Mouse (Mus musculus) CH12.LX (cell line): ENCODE data around the gene Fbln5.

Experiments used
- CTCF ChIP-seq, 2 experiments: IDR thresholded peaks in 1 of 2; conservative IDR thresholded peaks in 1 of 2; 2 replicates each; pipeline ENCODE4 v1.5.1; 2011 to 2012; ENCODE audit warnings: low read depth in 2 of 2, low read length in 2 of 2, improper control_type of control experiment in 1 of 2, inconsistent platforms in 1 of 2, mild to moderate bottlenecking in 1 of 2, moderate library complexity in 1 of 2
- E2F4 ChIP-seq: IDR thresholded peaks from 2 replicates; pipeline ENCODE4 v1.6.1; 2011; ENCODE audit warnings: low read depth, low read length, improper control_type of control experiment; ENCODE audit not compliant: insufficient replicate concordance
- EP300 ChIP-seq: IDR thresholded peaks from 2 replicates; pipeline ENCODE4 v1.6.1; 2011; ENCODE audit warnings: low read length, improper control_type of control experiment
- MAFK ChIP-seq: IDR thresholded peaks from 2 replicates; pipeline ENCODE4 v1.6.1; 2011; ENCODE audit warnings: low read length, improper control_type of control experiment; ENCODE audit not compliant: insufficient replicate concordance
- MAX ChIP-seq: IDR thresholded peaks from 2 replicates; pipeline ENCODE4 v1.6.1; 2011; ENCODE audit warnings: low read length, improper control_type of control experiment
- MEF2A ChIP-seq: IDR thresholded peaks from 2 replicates; pipeline ENCODE4 v1.6.1; 2014; ENCODE audit warnings: low read depth, mild to moderate bottlenecking, inconsistent platforms, low read length, improper control_type of control experiment, borderline replicate concordance
- MXI1 ChIP-seq: IDR thresholded peaks from 2 replicates; pipeline ENCODE4 v1.6.1; 2011; ENCODE audit warnings: mild to moderate bottlenecking, low read depth, low read length, improper control_type of control experiment
- PAX5 ChIP-seq: IDR thresholded peaks from 2 replicates; pipeline ENCODE4 v1.6.1; 2012; ENCODE audit warnings: low read length, inconsistent platforms, mixed read lengths
- POLR2A ChIP-seq: IDR thresholded peaks from 2 replicates; pipeline ENCODE4 v1.6.1; 2011; ENCODE audit warnings: low read depth, mild to moderate bottlenecking, improper control_type of control experiment, low read length
- POLR2AphosphoS2 ChIP-seq: IDR thresholded peaks from 2 replicates; pipeline ENCODE4 v1.6.1; 2011; ENCODE audit warnings: low read depth, low read length, improper control_type of control experiment
- SIN3A ChIP-seq: IDR thresholded peaks from 2 replicates; pipeline ENCODE4 v1.6.1; 2012; ENCODE audit warnings: low read length, improper control_type of control experiment, inconsistent platforms
- TBP ChIP-seq: conservative IDR thresholded peaks from 2 replicates; pipeline ENCODE4 v1.6.1; 2011; ENCODE audit warnings: low read depth, low read length, improper control_type of control experiment

DNA sequence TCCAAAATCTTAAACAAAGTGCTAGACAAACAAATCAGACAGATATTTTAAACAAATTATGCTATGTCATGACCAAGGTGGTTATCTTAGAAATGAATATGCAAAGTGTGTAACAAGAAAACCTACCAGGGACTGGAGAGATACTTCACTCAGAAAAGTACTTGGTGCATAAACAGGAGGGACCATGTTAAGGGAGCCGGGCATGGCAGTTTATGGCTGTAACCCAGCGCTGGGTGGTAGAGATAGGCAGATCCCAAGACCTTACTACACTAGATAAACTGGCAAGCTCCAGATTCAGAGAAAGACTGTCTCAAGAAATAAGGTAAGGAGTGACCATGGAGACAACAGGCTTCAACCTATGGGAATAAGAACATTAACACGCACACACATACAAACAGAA is 29.1 kb downstream of the Fbln5 start:
- TF ChIP-seq MEF2A (no peak), TBP (no peak), POLR2A (no peak), MAX (no peak), POLR2AphosphoS2 (no peak), EP300 (no peak), CTCF (conservative IDR thresholded peaks at IDR 0.05 in 1 of 2, IDR thresholded peaks at IDR 0.05 in 1 of 2; ENCODE audit: low read depth in 2 of 2, low read length in 2 of 2) (no peak), PAX5 (no peak), SIN3A (no peak), E2F4 (no peak), MXI1 (no peak), MAFK (no peak)
